Mouse (Mus musculus): Measurements from ENCODE around the gene Dph1. TPM values are rescaled to one million over a fixed set of nuclear protein-coding genes. Genes with fewer than 3 reads are reported as not detected.

The Dph1 gene
- total RNA-seq (2014; fragmentation: Nextera tagmentation) = 4.7 and 10.0 TPM in 2 replicates
- 6.1 and 8.7 TPM in 2 replicates for total RNA-seq (2017)
- 61.5 and 93.9 TPM in 2 replicates for polyA plus RNA-seq (2012)

- DNase-seq (ENCODE audit: low spot score) (no peak), ATAC-seq (ENCODE audit: extremely low read depth, insufficient number of reproducible peaks, low FRiP score, poor library complexity, severe bottlenecking) (no peak)
- no peak for TF ChIP-seq TAL1 (conservative IDR thresholded peaks at IDR 0.05; ENCODE audit: low read depth, low read length)
- no peak for TF ChIP-seq GATA2 (IDR thresholded peaks at IDR 0.05; ENCODE audit: borderline replicate concordance, low read depth, low read length)
- TF ChIP-seq CTCF (IDR thresholded peaks at IDR 0.05; ENCODE audit: low read depth, low read length) = no peak
- no peak for TF ChIP-seq GATA1 (IDR thresholded peaks at IDR 0.05; ENCODE audit: borderline replicate concordance, low read length)
- TF ChIP-seq POLR2AphosphoS5 (IDR thresholded peaks at IDR 0.05; ENCODE audit: insufficient replicate concordance, low read depth, low read length) = no peak
- Histone ChIP-seq H3K4me3 (ENCODE audit: low read depth, low read length) (peak within 1 kb of the TSS; percentile 82), H3K36me3 (replicated peaks) (peaks cover 20% of the 10 kb centered on the region), H3K4me1 (ENCODE audit: insufficient read depth, low read depth, low read length) (peaks cover 53% of the 10 kb centered on the region), H3K27me3 (ENCODE audit: insufficient read depth, low read length) (peaks cover 49% of the 10 kb centered on the region), H3K9me3 (replicated peaks) (peaks cover 10% of the 10 kb centered on the region)
These were observed at the start of gene Dph1 for GRCm38 (mm10) chr11:75190905-75191441. Dph1 (minus strand) TSS chr11:75191241.

- Histone ChIP-seq H3K36me3 (replicated peaks) (no peaks in the 10 kb centered on the region), H3K27me3 (ENCODE audit: insufficient read depth, low read length) (peaks cover 42% of the 10 kb centered on the region), H3K9me3 (replicated peaks) (no peaks in the 10 kb centered on the region), H3K4me3 (ENCODE audit: low read depth, low read length) (no peak overlapping the region), H3K4me1 (ENCODE audit: insufficient read depth, low read depth, low read length) (peaks cover 6% of the 10 kb centered on the region)
- TF ChIP-seq POLR2AphosphoS5 (IDR thresholded peaks at IDR 0.05; ENCODE audit: insufficient replicate concordance, low read depth, low read length) = no peak
- no peak for TF ChIP-seq GATA2 (IDR thresholded peaks at IDR 0.05; ENCODE audit: borderline replicate concordance, low read depth, low read length)
- TF ChIP-seq CTCF (IDR thresholded peaks at IDR 0.05; ENCODE audit: low read depth, low read length) = no peak
- no peak for TF ChIP-seq TAL1 (conservative IDR thresholded peaks at IDR 0.05; ENCODE audit: low read depth, low read length)
- TF ChIP-seq GATA1 (IDR thresholded peaks at IDR 0.05; ENCODE audit: borderline replicate concordance, low read length) = no peak
- no peak for ATAC-seq (ENCODE audit: extremely low read depth, insufficient number of reproducible peaks, low FRiP score, poor library complexity, severe bottlenecking)
- DNase-seq (ENCODE audit: low spot score) = no peak
These were observed 49.3 kb upstream of the Dph1 start for GRCm38 (mm10) chr11:75240158-75240934.

- Histone ChIP-seq H3K4me1 (ENCODE audit: insufficient read depth, low read depth, low read length) (peaks cover 21% of the 10 kb centered on the region), H3K27me3 (ENCODE audit: insufficient read depth, low read length) (peaks cover 65% of the 10 kb centered on the region), H3K4me3 (ENCODE audit: low read depth, low read length) (no peak overlapping the region; the same call in 1 of the 2 replicates), H3K36me3 (replicated peaks) (no peaks in the 10 kb centered on the region), H3K9me3 (replicated peaks) (no peaks in the 10 kb centered on the region)
- no peak for TF ChIP-seq CTCF (IDR thresholded peaks at IDR 0.05; ENCODE audit: low read depth, low read length)
- no peak for TF ChIP-seq GATA1 (IDR thresholded peaks at IDR 0.05; ENCODE audit: borderline replicate concordance, low read length)
- TF ChIP-seq TAL1 (conservative IDR thresholded peaks at IDR 0.05; ENCODE audit: low read depth, low read length) = peak; percentile 40; the same call in 1 of the 2 replicates
- DNase-seq (ENCODE audit: low spot score) (no peak), ATAC-seq (ENCODE audit: extremely low read depth, insufficient number of reproducible peaks, low FRiP score, poor library complexity, severe bottlenecking) (no peak)
These were observed 43.7 kb upstream of the Dph1 start for GRCm38 (mm10) chr11:75234745-75235144.

- TF ChIP-seq CTCF (IDR thresholded peaks at IDR 0.05; ENCODE audit: low read depth, low read length) (no peak), GATA1 (IDR thresholded peaks at IDR 0.05; ENCODE audit: borderline replicate concordance, low read length) (no peak), TAL1 (conservative IDR thresholded peaks at IDR 0.05; ENCODE audit: low read depth, low read length) (no peak), POLR2AphosphoS5 (IDR thresholded peaks at IDR 0.05; ENCODE audit: insufficient replicate concordance, low read depth, low read length) (no peak), GATA2 (IDR thresholded peaks at IDR 0.05; ENCODE audit: borderline replicate concordance, low read depth, low read length) (no peak)
- ATAC-seq (ENCODE audit: extremely low read depth, insufficient number of reproducible peaks, low FRiP score, poor library complexity, severe bottlenecking) = no peak
- no peak for DNase-seq (ENCODE audit: low spot score)
- peaks cover 68% of the 10 kb centered on the region for H3K27me3 ChIP-seq (ENCODE audit: insufficient read depth, low read length)
- no peak overlapping the region for H3K4me3 ChIP-seq (ENCODE audit: low read depth, low read length)
- H3K9me3 ChIP-seq (replicated peaks) = no peaks in the 10 kb centered on the region
- H3K36me3 ChIP-seq (replicated peaks) = no peaks in the 10 kb centered on the region
- H3K4me1 ChIP-seq (ENCODE audit: insufficient read depth, low read depth, low read length) = peaks cover 21% of the 10 kb centered on the region
These were observed 41.4 kb upstream of the Dph1 start for GRCm38 (mm10) chr11:75232434-75232833.

- TF ChIP-seq POLR2AphosphoS5 (IDR thresholded peaks at IDR 0.05; ENCODE audit: insufficient replicate concordance, low read depth, low read length) (no peak), TAL1 (conservative IDR thresholded peaks at IDR 0.05; ENCODE audit: low read depth, low read length) (no peak), GATA2 (IDR thresholded peaks at IDR 0.05; ENCODE audit: borderline replicate concordance, low read depth, low read length) (no peak), CTCF (IDR thresholded peaks at IDR 0.05; ENCODE audit: low read depth, low read length) (peak; percentile 52), GATA1 (IDR thresholded peaks at IDR 0.05; ENCODE audit: borderline replicate concordance, low read length) (no peak)
- DNase-seq (ENCODE audit: low spot score) (peak; percentile 23), ATAC-seq (ENCODE audit: extremely low read depth, insufficient number of reproducible peaks, low FRiP score, poor library complexity, severe bottlenecking) (no peak)
- peaks cover 21% of the 10 kb centered on the region for H3K4me1 ChIP-seq (ENCODE audit: insufficient read depth, low read depth, low read length)
- H3K4me3 ChIP-seq (ENCODE audit: low read depth, low read length) = no peak overlapping the region
- no peaks in the 10 kb centered on the region for H3K9me3 ChIP-seq (replicated peaks)
- H3K36me3 ChIP-seq (replicated peaks) = no peaks in the 10 kb centered on the region
- H3K27me3 ChIP-seq (ENCODE audit: insufficient read depth, low read length) = peaks cover 65% of the 10 kb centered on the region
These were observed 40.7 kb upstream of the Dph1 start for GRCm38 (mm10) chr11:75231756-75232155.

- H3K27me3 ChIP-seq (ENCODE audit: insufficient read depth, low read length) = peaks cover 57% of the 10 kb centered on the region
- H3K9me3 ChIP-seq (replicated peaks) = no peaks in the 10 kb centered on the region
- DNase-seq (ENCODE audit: low spot score) = no peak
- no peak overlapping the region for H3K4me3 ChIP-seq (ENCODE audit: low read depth, low read length)
- peaks cover 21% of the 10 kb centered on the region for H3K4me1 ChIP-seq (ENCODE audit: insufficient read depth, low read depth, low read length)
- H3K36me3 ChIP-seq (replicated peaks) = no peaks in the 10 kb centered on the region
- no peak for ATAC-seq (ENCODE audit: extremely low read depth, insufficient number of reproducible peaks, low FRiP score, poor library complexity, severe bottlenecking)
- TF ChIP-seq GATA2 (IDR thresholded peaks at IDR 0.05; ENCODE audit: borderline replicate concordance, low read depth, low read length) (no peak), TAL1 (conservative IDR thresholded peaks at IDR 0.05; ENCODE audit: low read depth, low read length) (no peak), CTCF (IDR thresholded peaks at IDR 0.05; ENCODE audit: low read depth, low read length) (no peak), POLR2AphosphoS5 (IDR thresholded peaks at IDR 0.05; ENCODE audit: insufficient replicate concordance, low read depth, low read length) (no peak), GATA1 (IDR thresholded peaks at IDR 0.05; ENCODE audit: borderline replicate concordance, low read length) (no peak)
These were observed 39.3 kb upstream of the Dph1 start for GRCm38 (mm10) chr11:75230272-75230760.
